Mouse (Mus musculus) gastrocnemius, postnatal 4 days (tissue): ENCODE measurements at regions not wholly inside any gene's neighbourhood (a gene's known extent, or its start where the extent isn't known, plus 50 kb on each side); places are given as distances from the start of the nearest gene placed in this dataset.

ENCODE experiments used
- DNase-seq, 2 experiments: peaks; one replicate each; pipeline ENCODE4 v3.0.0; 2021 to 2022; ENCODE audit warnings: low spot score in 2 of 2, mixed read lengths in 2 of 2

DNA sequence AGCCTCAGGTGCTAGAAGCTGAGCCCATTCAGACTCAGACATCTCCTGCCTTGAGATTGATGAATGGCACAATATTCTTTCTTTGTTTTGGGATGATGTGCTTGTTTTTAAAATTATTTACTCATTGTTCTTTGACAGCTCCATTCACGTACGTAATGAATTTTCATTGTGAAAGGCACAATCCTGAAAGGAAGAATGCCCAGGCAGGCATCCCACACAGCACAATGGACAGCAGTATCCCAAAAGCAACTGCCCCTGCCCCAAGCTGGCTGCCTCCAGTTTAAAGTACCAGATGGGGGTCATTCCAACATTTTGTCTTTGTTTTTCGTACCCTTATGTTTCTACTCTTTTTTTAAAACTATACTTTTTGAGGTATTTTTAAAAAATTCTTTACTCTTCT, 210.9 kb upstream of the St8sia2 start:
- no peak for DNase-seq

GRCm38 (mm10) chr7:74200661-74201060, 187.2 kb upstream of the St8sia2 start:
- DNase-seq, result no peak

GRCm38 (mm10) chr7:74198796-74199195, 185.3 kb upstream of the St8sia2 start:
- no peak for DNase-seq

DNA sequence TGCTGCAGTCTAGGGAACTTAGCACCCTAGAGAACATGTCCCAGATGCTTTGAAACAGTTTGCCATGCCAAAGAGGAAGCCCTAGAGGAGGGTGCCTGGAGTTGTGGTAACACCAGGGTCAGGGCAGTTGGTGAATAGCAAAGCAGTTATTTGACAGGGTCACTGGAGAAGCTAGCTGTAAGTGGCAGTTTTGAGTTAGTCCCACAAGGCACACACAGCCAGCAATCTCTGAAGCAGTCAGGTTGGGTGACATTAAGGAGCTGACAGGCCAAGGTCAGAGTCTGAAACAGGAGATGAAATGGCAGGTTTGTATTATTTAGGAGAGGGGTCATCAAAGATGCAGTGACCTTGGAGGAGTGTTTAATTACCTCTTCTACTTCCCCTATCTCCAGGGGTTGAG, 171.2 kb upstream of the St8sia2 start:
- DNase-seq, result no peak

DNA sequence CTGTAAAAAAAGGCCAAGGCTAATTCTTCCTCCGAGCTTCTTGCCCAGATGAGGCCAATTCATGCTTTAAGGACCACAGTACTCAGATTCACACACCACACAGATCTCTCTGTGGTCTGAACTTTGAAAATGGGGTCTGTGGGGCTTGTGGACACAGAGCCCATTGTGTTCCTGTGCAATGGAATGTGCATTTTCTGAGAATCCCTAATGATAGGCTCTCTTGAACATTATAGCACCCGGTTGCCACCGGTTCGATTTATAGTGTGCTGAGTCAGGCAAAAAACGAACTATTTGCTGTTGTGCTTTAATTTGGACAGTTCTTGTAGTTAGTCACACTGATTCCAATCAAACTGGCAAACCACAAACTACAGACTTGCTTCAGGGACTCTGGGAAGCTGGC, 160.7 kb upstream of the St8sia2 start:
- no peak for DNase-seq

DNA sequence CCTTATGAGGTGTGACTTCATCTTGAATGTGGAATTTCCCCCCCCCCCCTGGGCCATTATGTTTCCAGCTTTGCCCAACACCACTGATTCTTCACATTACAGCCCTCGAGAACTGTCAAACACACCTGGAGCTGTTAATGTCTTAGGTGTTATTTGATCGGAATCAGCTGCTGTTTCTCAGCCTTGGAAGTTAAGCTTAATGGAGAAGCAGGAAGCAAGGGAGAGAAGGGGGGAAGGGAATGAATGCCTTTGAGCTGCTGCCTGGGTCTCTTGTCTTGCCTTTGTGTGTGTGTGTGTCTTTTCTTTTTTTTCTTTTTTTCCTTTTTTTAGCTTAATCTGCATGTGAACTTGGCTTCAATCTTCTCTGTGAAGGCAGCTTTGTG, 159.7 kb upstream of the St8sia2 start:
- no peak for DNase-seq

GRCm38 (mm10) chr7:74172504-74173229, 159.2 kb upstream of the St8sia2 start:
- DNase-seq, result no peak

DNA sequence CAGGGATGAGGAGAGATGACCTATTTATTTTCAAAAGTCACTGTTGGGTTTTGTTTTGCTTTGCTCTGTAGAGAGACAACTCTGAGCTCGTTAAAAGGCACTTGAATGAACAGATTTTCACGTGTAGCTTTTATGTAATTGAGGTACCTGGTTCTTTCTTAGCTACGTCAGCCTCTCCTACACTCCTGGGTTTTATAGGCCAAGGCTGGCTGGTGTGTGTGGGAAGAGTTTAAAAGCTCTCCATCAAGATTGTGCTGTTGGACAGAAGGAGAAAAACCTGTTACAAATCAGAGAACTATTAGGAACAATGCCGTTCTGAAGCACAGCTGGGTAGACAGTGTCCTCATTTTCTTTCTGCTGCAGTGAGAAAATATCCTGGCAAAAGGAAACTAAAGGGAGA, 138.1 kb upstream of the St8sia2 start:
- no peak for DNase-seq

GRCm38 (mm10) chr7:74143236-74143635, 129.7 kb upstream of the St8sia2 start:
- DNase-seq, result no peak

GRCm38 (mm10) chr7:74138169-74138568, 124.7 kb upstream of the St8sia2 start:
- no peak for DNase-seq

DNA sequence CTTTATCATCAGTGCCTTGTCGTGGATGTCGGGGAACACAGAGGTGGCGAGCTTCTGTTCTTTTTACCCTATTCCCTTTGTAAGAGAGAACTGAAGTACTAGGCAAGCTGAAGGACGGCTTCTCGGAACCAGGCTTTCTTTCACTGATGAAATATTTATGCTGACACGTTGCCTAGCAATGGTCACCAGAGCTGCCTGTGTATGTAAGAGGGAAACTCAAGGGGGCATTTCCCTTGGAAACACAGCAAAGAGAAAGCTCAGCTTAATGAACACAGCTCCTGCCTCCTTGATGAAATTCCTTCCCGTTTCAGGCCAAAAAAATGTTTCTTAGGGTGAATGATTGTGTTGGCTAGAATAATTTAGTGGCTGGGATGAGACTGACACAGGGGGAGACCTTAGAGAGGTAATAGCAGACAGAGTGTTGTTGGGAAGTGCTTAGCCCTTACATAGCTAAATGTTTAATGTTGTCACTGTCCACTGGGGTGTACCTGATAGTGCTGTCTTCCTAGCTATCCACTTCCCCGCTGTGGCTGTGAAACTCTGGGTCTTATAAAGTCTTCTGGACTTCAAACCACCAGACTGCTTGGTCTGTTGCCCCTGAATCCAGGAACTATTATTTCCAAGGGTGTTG, 116.8 kb upstream of the St8sia2 start:
- DNase-seq, result no peak

DNA sequence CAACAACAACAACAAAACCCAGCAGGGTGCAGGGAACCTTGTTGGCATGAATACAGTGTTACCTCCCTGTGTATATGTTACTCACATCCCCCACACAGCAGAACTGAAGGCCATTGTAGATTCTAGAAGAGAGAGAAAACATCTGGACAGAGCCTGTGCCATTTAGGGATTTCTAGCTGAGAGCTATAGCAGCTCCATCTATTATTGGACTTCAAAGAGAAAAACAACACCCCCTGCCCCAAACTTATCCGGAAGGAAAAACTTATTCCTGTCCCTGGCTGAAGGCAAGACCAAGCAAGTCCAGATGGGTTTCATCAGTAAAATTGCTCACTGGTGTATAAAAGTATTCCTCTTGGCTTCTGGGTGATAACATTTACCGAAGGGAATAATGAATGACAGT, 98.6 kb upstream of the St8sia2 start:
- DNase-seq, result no peak

DNA sequence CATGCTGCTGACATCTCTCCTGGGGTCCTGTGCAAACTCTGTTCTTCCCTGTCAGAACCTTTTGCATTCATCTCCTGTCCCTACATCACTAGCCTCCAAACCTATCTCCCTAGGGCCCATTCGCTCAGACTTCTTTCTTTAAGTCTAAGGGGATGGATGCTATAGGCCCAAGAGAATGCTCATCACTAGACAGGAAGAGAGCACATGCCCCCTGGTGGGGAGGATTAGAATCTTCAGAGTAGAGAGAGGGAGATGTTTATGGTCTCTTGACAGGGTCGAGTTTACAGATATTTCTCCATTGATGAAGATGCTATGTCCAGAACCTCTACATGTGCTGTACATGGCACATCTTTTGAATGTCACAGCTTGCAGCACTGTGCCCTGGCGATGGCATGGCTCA, 94.9 kb upstream of the St8sia2 start:
- peak in 1 of 2 experiments; percentile 13 for DNase-seq

- peak in 1 of 2 experiments; percentile 20 for DNase-seq
These were observed 93.9 kb upstream of the St8sia2 start for GRCm38 (mm10) chr7:74107176-74107928.

- DNase-seq, result no peak
These were observed 78.0 kb upstream of the St8sia2 start for GRCm38 (mm10) chr7:74091402-74092025.

DNA sequence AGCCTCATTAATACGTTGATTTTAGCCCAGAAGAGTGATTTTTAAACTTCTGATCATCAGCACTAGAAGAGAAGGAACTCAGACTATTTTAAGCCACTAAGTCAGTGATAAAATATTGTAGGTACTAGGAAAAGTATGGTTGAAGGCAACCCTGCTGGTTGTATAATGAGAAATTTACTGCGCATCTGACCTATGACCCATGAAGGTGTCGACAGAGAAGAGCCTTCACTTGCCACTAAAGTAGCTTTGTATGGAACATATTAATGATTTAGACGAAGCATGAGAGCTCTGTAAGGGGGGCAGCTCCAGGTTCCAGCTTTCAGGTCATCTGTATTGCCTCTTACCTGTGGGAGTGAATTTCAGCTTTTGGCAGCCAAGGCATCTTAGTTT, 67.4 kb upstream of the St8sia2 start:
- DNase-seq, result no peak

- no peak for DNase-seq
These were observed 66.8 kb upstream of the St8sia2 start for GRCm38 (mm10) chr7:74080079-74080845.

DNA sequence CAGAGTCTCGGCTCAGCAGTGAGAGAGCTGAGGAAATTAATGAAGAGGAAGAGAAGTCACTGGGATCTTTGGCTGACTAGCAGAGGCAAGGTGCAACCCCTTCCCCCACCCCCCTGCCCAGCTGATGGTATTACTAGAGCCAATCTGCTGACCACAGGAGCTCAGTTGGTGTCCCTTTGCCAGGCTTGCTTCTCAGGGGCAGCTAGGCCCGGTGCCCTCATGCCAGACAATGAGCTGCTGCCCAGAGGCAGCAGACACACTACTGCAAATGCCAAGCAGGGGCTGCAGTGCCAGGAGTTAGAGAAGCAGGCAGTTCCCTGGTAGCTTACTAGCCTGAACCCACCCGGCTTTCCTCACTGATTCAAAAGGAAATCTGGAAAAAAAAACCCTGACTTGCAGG, 59.1 kb upstream of the St8sia2 start:
- DNase-seq, result peak in 1 of 2 experiments; percentile 7

DNA sequence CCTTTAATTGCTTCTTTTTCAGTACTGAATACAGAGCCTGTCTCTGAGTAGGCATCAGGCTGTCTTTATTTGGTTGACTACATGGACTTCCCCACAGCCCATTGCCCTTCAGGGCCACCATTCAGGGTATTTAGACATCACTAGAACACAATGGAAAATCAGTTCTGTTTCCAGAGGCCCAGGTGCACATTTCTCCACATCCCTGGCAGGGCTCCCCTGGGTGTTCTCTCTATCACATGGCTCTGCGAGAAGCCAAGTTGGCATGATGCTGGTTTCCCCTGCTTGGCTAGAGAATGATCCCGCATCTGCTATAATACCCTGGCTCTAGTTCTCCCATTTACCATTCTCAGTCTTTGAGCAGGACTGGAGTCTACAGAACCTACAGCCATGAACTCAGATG, 57.3 kb upstream of the St8sia2 start:
- no peak for DNase-seq

DNA sequence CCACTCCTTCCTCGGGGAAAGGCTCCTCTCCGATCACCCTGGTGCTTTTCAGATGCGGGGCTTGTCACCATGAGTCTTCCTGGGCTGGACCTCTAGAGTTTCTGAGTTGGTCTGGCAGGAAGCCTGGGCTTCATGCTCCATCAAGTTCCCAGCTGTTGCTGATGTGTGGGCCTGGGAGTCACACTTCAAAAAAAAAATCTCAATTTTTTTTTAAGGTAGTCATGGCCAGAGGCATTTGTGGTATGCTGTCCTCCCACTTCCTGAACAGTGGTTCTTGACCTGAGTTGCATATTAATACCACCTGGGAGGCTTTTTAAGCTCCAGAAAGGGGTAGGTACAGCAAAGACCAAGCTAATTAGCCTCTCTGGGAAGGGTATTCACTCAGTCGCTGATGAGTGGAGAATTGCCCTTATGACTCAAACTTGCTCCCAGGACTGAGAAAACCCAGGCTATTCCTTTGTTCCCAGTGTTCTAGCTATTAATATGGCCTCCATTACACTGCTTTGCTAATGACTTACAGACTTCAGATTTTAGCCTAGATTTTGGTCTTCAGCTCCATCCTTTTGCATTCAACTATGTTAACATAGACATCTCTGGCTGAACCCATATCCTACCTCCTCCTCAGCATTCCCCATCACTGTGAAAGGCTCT, 52.1 kb upstream of the St8sia2 start:
- peak in 1 of 2 experiments; percentile 47 for DNase-seq
